ENCODE assay signal across 8 mouse cellular contexts in genomic region chr14:31129326-31130235, GRCm38 (mm10). TPM values are rescaled to one million over a fixed set of nuclear protein-coding genes. Genes with fewer than 3 reads are reported as not detected.
DNase-seq lines count a peak whose midpoint lies in the region; ATAC-seq and TF ChIP-seq lines count a peak whose summit lies in the region.

No protein-coding gene starts in this region.

- DNase-seq in lung, embryonic 14.5 days = no peak
- DNase-seq in lung, postnatal 25 days (ENCODE audit: low spot score) = no peak
- no peak for DNase-seq in embryonic facial prominence, embryonic 14.5 days (ENCODE audit: low spot score)
- no peak for DNase-seq in natural killer cell, adult 2 months (ENCODE audit: low spot score in 2 of 2)
- no peak for DNase-seq in urinary bladder, postnatal 4 days (ENCODE audit: low spot score in 2 of 2)
- DNase-seq in ovary, postnatal 36 days (ENCODE audit: low spot score) = no peak

- H3K4me1 ChIP-seq in lung, embryonic 14.5 days (ENCODE audit: insufficient read depth) = peaks cover 29% of the 10 kb centered on the region
- peaks cover 61% of the 10 kb centered on the region for H3K4me1 ChIP-seq in embryonic facial prominence, embryonic 14.5 days (ENCODE audit: control insufficient read depth, insufficient read depth, low read length)
- H3K4me1 ChIP-seq in hindbrain, embryonic 16.5 days (ENCODE audit: control insufficient read depth, insufficient read depth, low read depth, low read length) = peaks cover 43% of the 10 kb centered on the region
- peaks cover 53% of the 10 kb centered on the region for H3K4me1 ChIP-seq in midbrain, embryonic 16.5 days (ENCODE audit: control insufficient read depth, insufficient read depth, low read length)

- H3K9me3 ChIP-seq in lung, embryonic 14.5 days (ENCODE audit: low read depth, low read length) = no peaks in the 10 kb centered on the region
- H3K9me3 ChIP-seq in embryonic facial prominence, embryonic 14.5 days (ENCODE audit: control insufficient read depth, low read length) = no peaks in the 10 kb centered on the region
- no peaks in the 10 kb centered on the region for H3K9me3 ChIP-seq in hindbrain, embryonic 16.5 days (ENCODE audit: control insufficient read depth, low read length)
- no peaks in the 10 kb centered on the region for H3K9me3 ChIP-seq in midbrain, embryonic 16.5 days (replicated peaks; ENCODE audit: control insufficient read depth, low read length, poor library complexity, severe bottlenecking)

- H3K36me3 ChIP-seq in lung, embryonic 14.5 days (ENCODE audit: insufficient read depth) = peaks cover 21% of the 10 kb centered on the region
- peaks cover 6% of the 10 kb centered on the region for H3K36me3 ChIP-seq in embryonic facial prominence, embryonic 14.5 days (ENCODE audit: control insufficient read depth, insufficient read depth, low read length)
- no peaks in the 10 kb centered on the region for H3K36me3 ChIP-seq in hindbrain, embryonic 16.5 days (ENCODE audit: control insufficient read depth, insufficient read depth, low read length)
- no peaks in the 10 kb centered on the region for H3K36me3 ChIP-seq in midbrain, embryonic 16.5 days (ENCODE audit: control insufficient read depth, insufficient read depth, low read length)

- H3K9ac ChIP-seq in lung, embryonic 14.5 days = no peak overlapping the region
- no peak overlapping the region for H3K9ac ChIP-seq in embryonic facial prominence, embryonic 14.5 days (ENCODE audit: low read depth, low read length)
- peak overlapping the region; percentile 48 for H3K9ac ChIP-seq in hindbrain, embryonic 16.5 days (ENCODE audit: low read depth, low read length)
- H3K9ac ChIP-seq in midbrain, embryonic 16.5 days (ENCODE audit: low read depth, low read length) = peak overlapping the region; percentile 41; the same call in 1 of the 2 replicates

- no peaks in the 10 kb centered on the region for H3K27me3 ChIP-seq in lung, embryonic 14.5 days (ENCODE audit: insufficient read depth, low read length)
- H3K27me3 ChIP-seq in embryonic facial prominence, embryonic 14.5 days (replicated peaks; ENCODE audit: control insufficient read depth, insufficient read depth, low read length) = no peaks in the 10 kb centered on the region
- no peaks in the 10 kb centered on the region for H3K27me3 ChIP-seq in hindbrain, embryonic 16.5 days (replicated peaks; ENCODE audit: control insufficient read depth, insufficient read depth, low read length)
- no peaks in the 10 kb centered on the region for H3K27me3 ChIP-seq in midbrain, embryonic 16.5 days (ENCODE audit: control insufficient read depth, insufficient read depth, low read depth, low read length)

- 63% methylated on average over 15 of the region's 15 CpGs for WGBS in lung, embryonic 14.5 days
- WGBS in embryonic facial prominence, embryonic 14.5 days = 63% methylated on average over 14 of the region's 15 CpGs
- 70% methylated on average over 15 of the region's 15 CpGs for WGBS in hindbrain, embryonic 16.5 days
- 66% methylated on average over 15 of the region's 15 CpGs for WGBS in midbrain, embryonic 16.5 days

- peak overlapping the region; percentile 97 for H3K4me2 ChIP-seq in lung, embryonic 14.5 days
- H3K4me2 ChIP-seq in embryonic facial prominence, embryonic 14.5 days (ENCODE audit: low read depth, low read length) = peak overlapping the region; percentile 74
- H3K4me2 ChIP-seq in hindbrain, embryonic 16.5 days (ENCODE audit: low read length) = peak overlapping the region; percentile 80
- peak overlapping the region; percentile 52 for H3K4me2 ChIP-seq in midbrain, embryonic 16.5 days (ENCODE audit: low read length)

- ATAC-seq in lung, embryonic 14.5 days (ENCODE audit: insufficient read depth) = no peak
- no peak for ATAC-seq in embryonic facial prominence, embryonic 14.5 days (ENCODE audit: low read depth)
- ATAC-seq in hindbrain, embryonic 16.5 days = no peak
- no peak for ATAC-seq in midbrain, embryonic 16.5 days

- peak overlapping the region; percentile 92 for H3K4me3 ChIP-seq in lung, embryonic 14.5 days (ENCODE audit: low read depth, low read length)
- peak overlapping the region; percentile 69 for H3K4me3 ChIP-seq in embryonic facial prominence, embryonic 14.5 days (ENCODE audit: low read depth, low read length)
- H3K4me3 ChIP-seq in hindbrain, embryonic 16.5 days (ENCODE audit: low read length) = peak overlapping the region; percentile 74
- peak overlapping the region; percentile 83 for H3K4me3 ChIP-seq in midbrain, embryonic 16.5 days (ENCODE audit: low read depth, low read length)

- no peak for TF ChIP-seq CTCF in lung, embryonic 14.5 days (IDR thresholded peaks at IDR 0.05; ENCODE audit: low read depth)

- H3K27ac ChIP-seq in lung, embryonic 14.5 days (ENCODE audit: low read depth) = peak overlapping the region; percentile 95
- peak overlapping the region; percentile 84 for H3K27ac ChIP-seq in embryonic facial prominence, embryonic 14.5 days (replicated peaks; ENCODE audit: low read depth, low read length)
- peak overlapping the region; percentile 90 for H3K27ac ChIP-seq in hindbrain, embryonic 16.5 days (ENCODE audit: low read depth, low read length)
- H3K27ac ChIP-seq in midbrain, embryonic 16.5 days (ENCODE audit: low read length) = peak overlapping the region; percentile 89

RNA-seq across cellular contexts. Expression of gene Smim4, which starts 0.8 kb away (rescaled TPM):
- polyA plus RNA-seq in lung, embryonic 14.5 days (2014; fragmentation: Nextera tagmentation; extraction: Ambion mirVana) = 60.9 and 74.3 TPM in 2 replicates
- 62.3 and 64.8 TPM in 2 replicates for polyA plus RNA-seq in embryonic facial prominence, embryonic 14.5 days (2014; fragmentation: Nextera tagmentation; extraction: Ambion mirVana)
- 51.3 and 53.9 TPM in 2 replicates for polyA plus RNA-seq in hindbrain, embryonic 16.5 days (2015; fragmentation: Nextera tagmentation; extraction: Ambion mirVana)
- polyA plus RNA-seq in midbrain, embryonic 16.5 days (2015; fragmentation: Nextera tagmentation; extraction: Ambion mirVana) = 38.4 and 57.0 TPM in 2 replicates

RNA-seq across cellular contexts. Expression of gene Nt5dc2, which starts 1.3 kb away (rescaled TPM):
- 476 and 510 TPM in 2 replicates for polyA plus RNA-seq in lung, embryonic 14.5 days (2014; fragmentation: Nextera tagmentation; extraction: Ambion mirVana)
- 362 and 371 TPM in 2 replicates for polyA plus RNA-seq in embryonic facial prominence, embryonic 14.5 days (2014; fragmentation: Nextera tagmentation; extraction: Ambion mirVana)
- 192 and 222 TPM in 2 replicates for polyA plus RNA-seq in hindbrain, embryonic 16.5 days (2015; fragmentation: Nextera tagmentation; extraction: Ambion mirVana)
- polyA plus RNA-seq in midbrain, embryonic 16.5 days (2015; fragmentation: Nextera tagmentation; extraction: Ambion mirVana) = 170 and 199 TPM in 2 replicates

RNA-seq across cellular contexts. Expression of gene Stab1, which starts 38.9 kb away (rescaled TPM):
- 64.4 and 71.3 TPM in 2 replicates for polyA plus RNA-seq in lung, embryonic 14.5 days (2014; fragmentation: Nextera tagmentation; extraction: Ambion mirVana)
- 69.4 and 76.1 TPM in 2 replicates for polyA plus RNA-seq in embryonic facial prominence, embryonic 14.5 days (2014; fragmentation: Nextera tagmentation; extraction: Ambion mirVana)
- 13.5 and 17.5 TPM in 2 replicates for polyA plus RNA-seq in hindbrain, embryonic 16.5 days (2015; fragmentation: Nextera tagmentation; extraction: Ambion mirVana)
- 11.2 and 15.4 TPM in 2 replicates for polyA plus RNA-seq in midbrain, embryonic 16.5 days (2015; fragmentation: Nextera tagmentation; extraction: Ambion mirVana)

Comparison
In these comparisons a context has a peak if more than half of its experiments do, and no peak if none do; other contexts are left out.
1. H3K9ac ChIP-seq: peak in hindbrain, embryonic 16.5 days (single experiment) and midbrain, embryonic 16.5 days (single experiment); none in lung, embryonic 14.5 days (single experiment) and embryonic facial prominence, embryonic 14.5 days (single experiment).
2. Peak in every context shown above with its lines, with median percentiles within 50 percentile points of each other: H3K27ac ChIP-seq, H3K4me2 ChIP-seq and H3K4me3 ChIP-seq.